Mouse (Mus musculus): ENCODE measurements around the gene Stk16. TPM values are rescaled to one million over a fixed set of nuclear protein-coding genes. Genes with fewer than 3 reads are reported as not detected.
A peak's percentile ranks its signal among the peaks of the same experiment; 100 is the strongest.

The Stk16 gene
- polyA plus RNA-seq, 1 experiment, result 193 TPM

DNA sequence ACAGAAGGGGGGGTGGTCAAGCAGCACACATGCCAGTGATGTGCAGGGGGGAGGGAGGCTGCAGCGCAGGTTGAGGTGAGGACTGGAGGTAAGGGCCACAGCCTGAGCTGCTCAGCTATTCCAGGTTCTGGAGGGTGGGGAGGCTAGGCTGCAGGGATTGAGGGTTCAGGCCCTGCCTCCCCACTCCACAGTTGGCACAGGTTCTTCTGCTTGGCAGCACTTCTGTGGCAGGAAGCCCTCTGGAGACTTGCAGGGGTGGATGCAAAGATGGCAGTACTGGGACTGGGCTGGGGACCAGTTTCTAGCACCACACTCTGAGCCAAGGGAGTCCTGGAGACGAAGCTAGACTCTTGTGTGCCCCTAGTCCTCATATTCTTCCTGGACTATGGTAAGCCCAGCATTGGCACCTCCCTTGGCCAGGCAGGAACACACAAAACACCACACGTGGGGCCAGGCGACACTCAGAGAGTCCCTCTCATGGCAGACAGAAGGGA lies 29.2 kb upstream of the Stk16 start:
- Histone ChIP-seq H3K4me1 (ENCODE audit: control insufficient read depth, insufficient read depth, insufficient read length, low read length) (peaks cover 12% of the 10 kb centered on the region), H3K4me3 (ENCODE audit: low read depth, low read length) (no peak overlapping the region), H3K27ac (ENCODE audit: insufficient read depth, low read depth, low read length) (no peak overlapping the region), H3K36me3 (ENCODE audit: control insufficient read depth, insufficient read depth, low read length) (peaks cover 42% of the 10 kb centered on the region), H3K27me3 (ENCODE audit: control insufficient read depth, insufficient read depth, low read length) (no peaks in the 10 kb centered on the region)
- WGBS, result 92% methylated on average over 4 of the region's 4 CpGs
- TF ChIP-seq CTCF (IDR thresholded peaks at IDR 0.05; ENCODE audit: extremely low read depth, insufficient read length, insufficient replicate concordance, low read depth, low read length) (no peak), POLR2A (IDR thresholded peaks at IDR 0.05; ENCODE audit: low read depth, low read length) (no peak)

DNA sequence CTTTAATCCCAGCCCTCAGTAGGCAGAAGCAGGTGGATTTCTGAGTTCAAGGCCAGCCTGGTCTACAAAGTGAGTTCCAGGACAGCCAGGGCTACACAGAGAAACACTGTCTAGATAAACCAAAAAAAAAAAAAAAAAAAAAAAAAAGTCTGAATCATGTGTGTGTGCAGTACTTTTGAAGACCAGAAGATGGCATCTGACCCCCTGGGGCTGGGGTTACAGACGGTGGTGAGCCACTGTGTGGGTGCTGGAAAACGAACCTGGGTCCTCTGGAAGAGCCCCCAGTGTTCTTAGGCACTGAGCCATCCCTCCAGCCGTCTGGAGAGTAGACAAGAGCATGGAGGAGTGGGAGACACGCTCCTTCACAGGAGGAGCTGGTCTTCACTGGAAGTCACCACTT lies 28.5 kb upstream of the Stk16 start:
- WGBS, result 78% methylated on average over 4 of the region's 4 CpGs
- peaks cover 12% of the 10 kb centered on the region for H3K4me1 ChIP-seq (ENCODE audit: control insufficient read depth, insufficient read depth, insufficient read length, low read length)
- peaks cover 47% of the 10 kb centered on the region for H3K36me3 ChIP-seq (ENCODE audit: control insufficient read depth, insufficient read depth, low read length)
- no peaks in the 10 kb centered on the region for H3K27me3 ChIP-seq (ENCODE audit: control insufficient read depth, insufficient read depth, low read length)
- no peak overlapping the region for H3K4me3 ChIP-seq (ENCODE audit: low read depth, low read length)
- TF ChIP-seq POLR2A (IDR thresholded peaks at IDR 0.05; ENCODE audit: low read depth, low read length) (no peak), CTCF (IDR thresholded peaks at IDR 0.05; ENCODE audit: extremely low read depth, insufficient read length, insufficient replicate concordance, low read depth, low read length) (peak; percentile 34; the same call in 1 of the 2 replicates)
- H3K27ac ChIP-seq (ENCODE audit: insufficient read depth, low read depth, low read length), result no peak overlapping the region

DNA sequence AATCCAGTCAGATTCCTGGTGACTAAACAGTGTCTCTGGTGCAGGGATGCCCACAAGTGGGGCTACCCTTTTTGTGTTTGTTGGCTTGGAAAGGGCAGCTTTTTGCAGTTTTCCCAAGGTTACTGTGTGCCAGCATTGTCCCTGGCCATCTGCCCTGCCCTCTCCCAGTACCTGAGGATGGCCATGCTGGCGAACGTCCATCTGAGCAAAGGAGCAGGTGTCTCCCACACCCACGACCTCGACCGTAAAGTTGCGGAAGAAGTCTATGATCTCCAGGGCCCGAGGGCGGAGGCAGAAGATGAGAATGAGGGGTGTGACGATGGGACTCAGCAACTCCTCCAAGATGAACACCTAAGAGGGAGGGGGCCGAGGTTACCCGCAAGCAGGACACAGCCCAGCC lies 25.1 kb upstream of the Stk16 start:
- H3K27me3 ChIP-seq (ENCODE audit: control insufficient read depth, insufficient read depth, low read length), result no peaks in the 10 kb centered on the region
- 76% methylated on average over 11 of the region's 11 CpGs for WGBS
- peaks cover 12% of the 10 kb centered on the region for H3K4me1 ChIP-seq (ENCODE audit: control insufficient read depth, insufficient read depth, insufficient read length, low read length)
- peaks cover 56% of the 10 kb centered on the region for H3K36me3 ChIP-seq (ENCODE audit: control insufficient read depth, insufficient read depth, low read length)
- no peak overlapping the region for H3K4me3 ChIP-seq (ENCODE audit: low read depth, low read length)
- TF ChIP-seq POLR2A (IDR thresholded peaks at IDR 0.05; ENCODE audit: low read depth, low read length) (no peak), CTCF (IDR thresholded peaks at IDR 0.05; ENCODE audit: extremely low read depth, insufficient read length, insufficient replicate concordance, low read depth, low read length) (no peak)
- H3K27ac ChIP-seq (ENCODE audit: insufficient read depth, low read depth, low read length), result no peak overlapping the region

DNA sequence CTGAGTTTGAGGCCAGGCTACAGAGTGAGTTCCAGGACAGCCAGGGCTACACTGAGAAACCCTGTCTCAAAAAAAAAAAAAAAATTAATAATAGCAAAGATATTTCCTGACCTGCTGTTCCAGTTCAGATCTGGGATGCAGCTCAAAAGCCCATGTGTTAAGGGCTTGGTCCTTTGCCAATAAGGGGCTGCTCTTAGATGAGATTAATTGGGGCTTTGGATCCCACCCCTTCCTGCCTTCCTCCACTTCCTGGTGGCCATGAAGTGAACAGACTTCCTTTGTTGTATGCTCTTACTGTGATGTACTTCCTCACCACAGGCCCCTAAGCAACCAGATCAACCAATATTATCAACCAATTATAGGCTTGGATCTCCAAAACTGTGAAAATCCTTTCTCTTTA lies 23.5 kb upstream of the Stk16 start:
- Histone ChIP-seq H3K4me3 (ENCODE audit: low read depth, low read length) (no peak overlapping the region), H3K27ac (ENCODE audit: insufficient read depth, low read depth, low read length) (no peak overlapping the region), H3K36me3 (ENCODE audit: control insufficient read depth, insufficient read depth, low read length) (peaks cover 55% of the 10 kb centered on the region), H3K4me1 (ENCODE audit: control insufficient read depth, insufficient read depth, insufficient read length, low read length) (peaks cover 6% of the 10 kb centered on the region), H3K27me3 (ENCODE audit: control insufficient read depth, insufficient read depth, low read length) (no peaks in the 10 kb centered on the region)
- TF ChIP-seq CTCF (IDR thresholded peaks at IDR 0.05; ENCODE audit: extremely low read depth, insufficient read length, insufficient replicate concordance, low read depth, low read length) (no peak), POLR2A (IDR thresholded peaks at IDR 0.05; ENCODE audit: low read depth, low read length) (no peak)

DNA sequence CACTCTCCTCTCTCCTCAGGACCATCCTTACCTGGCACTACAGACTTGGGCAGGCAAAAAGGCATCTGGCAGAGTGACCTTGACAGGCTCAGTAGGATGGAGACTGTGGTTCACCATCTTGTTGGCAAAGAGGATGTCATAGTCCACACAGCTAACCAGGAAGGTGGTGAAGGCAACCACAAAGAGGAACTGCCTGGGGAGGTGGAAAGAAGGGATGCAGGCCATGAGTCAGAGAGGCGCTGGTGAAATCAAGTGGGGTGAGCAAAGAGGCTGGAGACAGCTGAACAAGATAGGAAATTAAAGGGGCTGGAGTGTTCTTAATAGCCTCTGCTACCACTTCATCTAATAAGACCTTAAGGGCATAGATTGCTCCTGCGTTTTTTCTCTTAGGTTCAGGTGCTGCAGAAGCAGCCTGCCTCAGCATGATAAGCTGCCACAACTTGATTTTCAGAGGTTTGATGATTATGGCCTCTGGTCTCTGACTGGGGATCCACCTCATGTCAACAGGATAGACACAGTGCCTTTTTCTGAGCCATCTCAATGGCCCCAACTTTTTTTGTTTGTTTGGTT lies 22.6 kb upstream of the Stk16 start:
- Histone ChIP-seq H3K27ac (ENCODE audit: insufficient read depth, low read depth, low read length) (no peak overlapping the region), H3K36me3 (ENCODE audit: control insufficient read depth, insufficient read depth, low read length) (peaks cover 47% of the 10 kb centered on the region), H3K27me3 (ENCODE audit: control insufficient read depth, insufficient read depth, low read length) (no peaks in the 10 kb centered on the region), H3K4me1 (ENCODE audit: control insufficient read depth, insufficient read depth, insufficient read length, low read length) (peaks cover 6% of the 10 kb centered on the region), H3K4me3 (ENCODE audit: low read depth, low read length) (no peak overlapping the region)
- TF ChIP-seq CTCF (IDR thresholded peaks at IDR 0.05; ENCODE audit: extremely low read depth, insufficient read length, insufficient replicate concordance, low read depth, low read length), result no peak
- no peak for TF ChIP-seq POLR2A (IDR thresholded peaks at IDR 0.05; ENCODE audit: low read depth, low read length)
- WGBS, result 91% methylated on average over 2 of the region's 2 CpGs

DNA sequence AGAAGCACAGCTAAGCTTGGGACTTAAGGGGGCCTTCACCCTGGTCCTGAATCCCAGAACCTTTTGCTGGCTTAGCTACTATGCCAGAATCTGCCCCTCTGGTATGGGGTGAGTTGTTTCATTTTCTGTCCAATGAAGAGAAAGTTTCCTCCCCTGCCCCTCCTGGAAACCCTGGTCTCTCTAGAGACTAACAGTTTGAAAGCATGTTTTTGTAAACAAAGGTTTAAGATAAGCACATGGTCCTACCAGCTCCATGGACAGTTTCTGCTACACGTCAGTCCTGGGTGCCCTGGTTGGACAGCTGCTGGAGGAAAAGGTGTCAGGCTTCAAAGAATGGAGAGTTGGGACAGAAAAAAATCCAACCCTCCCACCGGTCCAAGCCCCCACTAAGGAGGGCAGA lies 20.1 kb upstream of the Stk16 start:
- WGBS, result 41% methylated on average over 2 of the region's 2 CpGs
- no peak overlapping the region for H3K27ac ChIP-seq (ENCODE audit: insufficient read depth, low read depth, low read length)
- H3K4me3 ChIP-seq (ENCODE audit: low read depth, low read length), result no peak overlapping the region
- no peaks in the 10 kb centered on the region for H3K27me3 ChIP-seq (ENCODE audit: control insufficient read depth, insufficient read depth, low read length)
- peaks cover 27% of the 10 kb centered on the region for H3K36me3 ChIP-seq (ENCODE audit: control insufficient read depth, insufficient read depth, low read length)
- peaks cover 9% of the 10 kb centered on the region for H3K4me1 ChIP-seq (ENCODE audit: control insufficient read depth, insufficient read depth, insufficient read length, low read length)
- TF ChIP-seq CTCF (IDR thresholded peaks at IDR 0.05; ENCODE audit: extremely low read depth, insufficient read length, insufficient replicate concordance, low read depth, low read length) (no peak), POLR2A (IDR thresholded peaks at IDR 0.05; ENCODE audit: low read depth, low read length) (no peak)

DNA sequence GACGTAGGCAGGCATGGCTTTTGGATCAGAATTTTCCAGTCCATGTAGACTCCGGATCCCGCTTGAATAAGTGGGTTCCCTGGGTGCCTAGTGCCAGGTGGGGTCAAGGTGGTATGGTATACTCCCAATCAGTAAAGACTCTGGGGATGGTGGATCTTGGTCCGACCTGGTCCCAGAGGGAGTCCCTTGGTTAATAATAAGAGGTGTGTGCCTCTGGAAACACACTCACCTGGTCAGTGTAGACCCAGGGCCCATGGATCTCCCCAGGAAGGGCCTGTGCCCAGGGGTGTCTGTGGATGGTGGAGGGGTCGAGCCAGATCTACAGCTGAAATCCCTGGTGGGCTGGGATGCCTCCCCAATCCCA lies 19.4 kb upstream of the Stk16 start:
- WGBS, result 37% methylated on average over 5 of the region's 5 CpGs

More for the DNA sequence above, 19.4 kb upstream of the Stk16 start:
- TF ChIP-seq CTCF (IDR thresholded peaks at IDR 0.05; ENCODE audit: extremely low read depth, insufficient read length, insufficient replicate concordance, low read depth, low read length) (no peak), POLR2A (IDR thresholded peaks at IDR 0.05; ENCODE audit: low read depth, low read length) (no peak)
- Histone ChIP-seq H3K4me3 (ENCODE audit: low read depth, low read length) (peak overlapping the region; percentile 78), H3K4me1 (ENCODE audit: control insufficient read depth, insufficient read depth, insufficient read length, low read length) (peaks cover 9% of the 10 kb centered on the region), H3K36me3 (ENCODE audit: control insufficient read depth, insufficient read depth, low read length) (peaks cover 27% of the 10 kb centered on the region), H3K27ac (ENCODE audit: insufficient read depth, low read depth, low read length) (no peak overlapping the region), H3K27me3 (ENCODE audit: control insufficient read depth, insufficient read depth, low read length) (no peaks in the 10 kb centered on the region)
